Mouse (Mus musculus): ENCODE results near the gene Ldb3.

- TF ChIP-seq POLR2A (IDR thresholded peaks at IDR 0.05; ENCODE audit: borderline replicate concordance, extremely low read depth, insufficient read depth, insufficient read length, poor library complexity, severe bottlenecking) (no peak), CTCF (IDR thresholded peaks at IDR 0.05; ENCODE audit: borderline replicate concordance, extremely low read depth, insufficient read depth, insufficient read length) (no peak)
These were observed 88.8 kb downstream of the Ldb3 start for GRCm38 (mm10) chr14:34499664-34500063.

Data from brain, embryonic 14.5 days (tissue).